In genomic region chr10:81346453-81347067, GRCm38 (mm10) we compare ENCODE assay signal across 8 mouse cellular contexts. TPM values are rescaled to one million over a fixed set of nuclear protein-coding genes. Genes with fewer than 3 reads are reported as not detected.
DNase-seq lines count a peak whose midpoint lies in the region; ATAC-seq lines count a peak whose summit lies in the region.

No protein-coding gene starts in this region.

- peak overlapping the region; percentile 2; the same call in 1 of the 2 replicates for H3K27ac ChIP-seq in forebrain, embryonic 12.5 days
- H3K27ac ChIP-seq in lung, embryonic 15.5 days: peak overlapping the region; percentile 57; the same call in 1 of the 2 replicates
- peak overlapping the region; percentile 65 for H3K27ac ChIP-seq in neural tube, embryonic 15.5 days (replicated peaks)

- WGBS in forebrain, embryonic 12.5 days: 4% methylated on average over 53 of the region's 55 CpGs
- 10% methylated on average over 53 of the region's 55 CpGs for WGBS in lung, embryonic 15.5 days
- WGBS in neural tube, embryonic 15.5 days: 8% methylated on average over 45 of the region's 55 CpGs

- peak; percentile 52 to 54 for DNase-seq in cerebellum, postnatal 10 days
- no peak for DNase-seq in cerebellum, postnatal 36 days
- DNase-seq in adrenal gland, postnatal 10 days: peak; percentile 90
- DNase-seq in kidney, adult 9 months: peak; percentile 80
- DNase-seq in urinary bladder, postnatal 14 days (ENCODE audit: low spot score): peak; percentile 77

- peak overlapping the region; percentile 22 for H3K9ac ChIP-seq in forebrain, embryonic 12.5 days
- H3K9ac ChIP-seq in lung, embryonic 15.5 days: 0 out of 2 replicates have a peak overlapping the region, but pooled peaks have one; percentile 12
- peak overlapping the region; percentile 42 for H3K9ac ChIP-seq in neural tube, embryonic 15.5 days (replicated peaks)

- H3K4me2 ChIP-seq in forebrain, embryonic 12.5 days: peak overlapping the region; percentile 47
- H3K4me2 ChIP-seq in lung, embryonic 15.5 days: peak overlapping the region; percentile 56
- H3K4me2 ChIP-seq in neural tube, embryonic 15.5 days: peak overlapping the region; percentile 63

- ATAC-seq in forebrain, embryonic 12.5 days (ENCODE audit: low FRiP score): no peak
- no peak for ATAC-seq in lung, embryonic 15.5 days (ENCODE audit: borderline replicate concordance, extremely low read depth, low FRiP score, low TSS enrichment)
- peak; percentile 13 for ATAC-seq in neural tube, embryonic 15.5 days (ENCODE audit: low FRiP score)

- peaks cover 46% of the 10 kb centered on the region for H3K4me1 ChIP-seq in forebrain, embryonic 12.5 days
- peaks cover 35% of the 10 kb centered on the region for H3K4me1 ChIP-seq in lung, embryonic 15.5 days
- H3K4me1 ChIP-seq in neural tube, embryonic 15.5 days: peaks cover 37% of the 10 kb centered on the region

- H3K36me3 ChIP-seq in forebrain, embryonic 12.5 days (replicated peaks): peaks cover 26% of the 10 kb centered on the region
- H3K36me3 ChIP-seq in lung, embryonic 15.5 days: 0 out of 2 replicates have a peak, but pooled peaks cover 4% of the 10 kb centered on the region
- H3K36me3 ChIP-seq in neural tube, embryonic 15.5 days: no peaks in the 10 kb centered on the region

- H3K27me3 ChIP-seq in forebrain, embryonic 12.5 days: peaks cover 69% of the 10 kb centered on the region
- H3K27me3 ChIP-seq in lung, embryonic 15.5 days: peaks cover 35% of the 10 kb centered on the region
- peaks cover 50% of the 10 kb centered on the region for H3K27me3 ChIP-seq in neural tube, embryonic 15.5 days (replicated peaks)

- no peaks in the 10 kb centered on the region for H3K9me3 ChIP-seq in forebrain, embryonic 12.5 days
- no peaks in the 10 kb centered on the region for H3K9me3 ChIP-seq in lung, embryonic 15.5 days
- H3K9me3 ChIP-seq in neural tube, embryonic 15.5 days (replicated peaks): no peaks in the 10 kb centered on the region

- H3K4me3 ChIP-seq in forebrain, embryonic 12.5 days (replicated peaks): peak overlapping the region; percentile 31
- peak overlapping the region; percentile 29 for H3K4me3 ChIP-seq in lung, embryonic 15.5 days
- H3K4me3 ChIP-seq in neural tube, embryonic 15.5 days (replicated peaks): peak overlapping the region; percentile 38

RNA-seq across cellular contexts. Expression of gene Gipc3, which starts 3.5 kb away (rescaled TPM):
- 1 to 10 TPM; 3.6 to 4.0 TPM for total RNA-seq in adrenal gland, postnatal 10 days (2021)
- 0.08 TPM in 1 of 2 replicates, not detected in the other for polyA plus RNA-seq in forebrain, embryonic 12.5 days (2016; fragmentation: Nextera tagmentation; extraction: Ambion mirVana)
- polyA plus RNA-seq in lung, embryonic 15.5 days (2015; fragmentation: Nextera tagmentation; extraction: Ambion mirVana): 0.07 and 0.10 TPM in 2 replicates
- not detected in 2 replicates for polyA plus RNA-seq in neural tube, embryonic 15.5 days (2015; fragmentation: Nextera tagmentation; extraction: Ambion mirVana)

RNA-seq across cellular contexts. Expression of gene Hmg20b, which starts 3.7 kb away (rescaled TPM):
- 10 to 100 TPM; 81.2 to 97.5 TPM for total RNA-seq in adrenal gland, postnatal 10 days (2021)
- polyA plus RNA-seq in forebrain, embryonic 12.5 days (2016; fragmentation: Nextera tagmentation; extraction: Ambion mirVana): 92.6 and 97.1 TPM in 2 replicates
- polyA plus RNA-seq in lung, embryonic 15.5 days (2015; fragmentation: Nextera tagmentation; extraction: Ambion mirVana): 91.2 and 92.5 TPM in 2 replicates
- 31.0 and 48.9 TPM in 2 replicates for polyA plus RNA-seq in neural tube, embryonic 15.5 days (2015; fragmentation: Nextera tagmentation; extraction: Ambion mirVana)

RNA-seq across cellular contexts. Expression of gene Mfsd12, which starts 10.7 kb away (rescaled TPM):
- 10 to 100 TPM; 17.8 to 22.8 TPM for total RNA-seq in adrenal gland, postnatal 10 days (2021)
- 8.2 and 8.4 TPM in 2 replicates for polyA plus RNA-seq in forebrain, embryonic 12.5 days (2016; fragmentation: Nextera tagmentation; extraction: Ambion mirVana)
- polyA plus RNA-seq in lung, embryonic 15.5 days (2015; fragmentation: Nextera tagmentation; extraction: Ambion mirVana): 17.6 and 20.4 TPM in 2 replicates
- polyA plus RNA-seq in neural tube, embryonic 15.5 days (2015; fragmentation: Nextera tagmentation; extraction: Ambion mirVana): 22.9 and 29.4 TPM in 2 replicates

RNA-seq across cellular contexts. Expression of gene Tbxa2r, which starts 18.0 kb away (rescaled TPM):
- 10 to 100 TPM; 24.5 to 31.8 TPM for total RNA-seq in adrenal gland, postnatal 10 days (2021)
- polyA plus RNA-seq in forebrain, embryonic 12.5 days (2016; fragmentation: Nextera tagmentation; extraction: Ambion mirVana): 2.1 and 2.9 TPM in 2 replicates
- polyA plus RNA-seq in lung, embryonic 15.5 days (2015; fragmentation: Nextera tagmentation; extraction: Ambion mirVana): 17.8 and 18.3 TPM in 2 replicates
- 5.5 and 11.4 TPM in 2 replicates for polyA plus RNA-seq in neural tube, embryonic 15.5 days (2015; fragmentation: Nextera tagmentation; extraction: Ambion mirVana)

RNA-seq across cellular contexts. Expression of gene 4930404N11Rik, which starts 19.1 kb away (rescaled TPM):
- 1 to 10 TPM; 1.1 to 2.3 TPM for total RNA-seq in adrenal gland, postnatal 10 days (2021)
- polyA plus RNA-seq in forebrain, embryonic 12.5 days (2016; fragmentation: Nextera tagmentation; extraction: Ambion mirVana): 0.36 and 1.2 TPM in 2 replicates
- 2.0 and 3.0 TPM in 2 replicates for polyA plus RNA-seq in lung, embryonic 15.5 days (2015; fragmentation: Nextera tagmentation; extraction: Ambion mirVana)
- polyA plus RNA-seq in neural tube, embryonic 15.5 days (2015; fragmentation: Nextera tagmentation; extraction: Ambion mirVana): 1.3 and 1.5 TPM in 2 replicates

Comparison
In these comparisons a context has a peak if more than half of its experiments do, and no peak if none do; other contexts are left out.
1. DNase-seq: peak in cerebellum, postnatal 10 days (2 of 2), adrenal gland, postnatal 10 days (single experiment), kidney, adult 9 months (single experiment) and urinary bladder, postnatal 14 days (single experiment); none in cerebellum, postnatal 36 days (0 of 2).
2. H3K27ac ChIP-seq: peak in every context shown above with its lines; median percentile 65 in neural tube, embryonic 15.5 days; 57 in lung, embryonic 15.5 days; 2 in forebrain, embryonic 12.5 days.
3. Peak in every context shown above with its lines, with median percentiles within 50 percentile points of each other: H3K4me2 ChIP-seq, H3K4me3 ChIP-seq and H3K9ac ChIP-seq.